Mouse (Mus musculus) frontal cortex, postnatal 14 days (tissue): ENCODE measurements at regions not wholly inside any gene's neighbourhood (a gene's known extent, or its start where the extent isn't known, plus 50 kb on each side); places are given as distances from the start of the nearest gene placed in this dataset.
A peak's percentile ranks its signal among the peaks of the same experiment; 100 is the strongest.

Experiments
- DNase-seq, 2 experiments: peaks; one replicate each; pipeline ENCODE4 v3.0.0; 2022; ENCODE audit warnings: low spot score in 2 of 2

- DNase-seq, result no peak
Observed at GRCm38 (mm10) chr9:101446316-101446715, 194.7 kb upstream of the Ppp2r3a start.

DNA sequence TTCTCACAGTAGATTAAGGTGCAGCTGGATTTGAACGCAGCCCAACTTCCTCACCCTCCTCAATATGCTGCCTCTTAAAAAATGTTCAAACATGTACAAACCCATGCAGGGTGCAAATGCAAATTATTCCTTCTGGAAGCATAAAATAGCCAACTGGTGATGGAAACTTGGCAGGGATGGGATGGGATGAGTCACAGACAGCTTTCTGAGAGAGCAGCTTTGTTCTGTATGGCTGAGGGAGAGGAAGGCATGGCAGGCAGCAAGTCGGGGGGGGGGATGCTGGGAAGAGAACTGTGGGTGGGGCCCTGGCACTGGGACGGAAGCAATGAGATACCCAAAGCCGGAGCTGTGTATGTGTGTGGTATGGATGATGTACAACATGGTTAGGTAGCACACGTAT is 194.2 kb upstream of the Ppp2r3a start:
- peak; percentile 46 to 61 for DNase-seq

DNA sequence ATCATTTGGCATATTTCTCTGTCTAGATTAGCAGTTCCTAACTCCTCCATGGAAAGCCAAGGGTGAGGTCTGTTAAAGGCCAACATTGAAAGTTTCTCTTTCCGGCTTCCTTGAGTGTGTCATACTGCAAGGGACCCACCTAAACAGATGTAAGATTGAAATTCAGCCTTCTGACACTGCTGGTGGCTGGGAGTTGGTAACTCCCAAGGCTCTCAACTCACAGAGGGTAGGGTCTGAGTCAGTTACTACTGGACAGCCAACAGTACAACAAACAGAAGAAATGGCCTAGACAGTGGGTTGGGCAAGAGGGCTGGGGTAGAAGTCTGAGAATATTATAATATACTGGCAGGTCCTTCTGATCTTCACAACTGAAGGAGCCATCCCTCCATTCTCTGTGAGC is 193.7 kb upstream of the Ppp2r3a start:
- no peak for DNase-seq

GRCm38 (mm10) chr9:101439856-101440255 is 188.3 kb upstream of the Ppp2r3a start:
- no peak for DNase-seq

- no peak for DNase-seq
Observed at GRCm38 (mm10) chr9:101438564-101439180, 187.1 kb upstream of the Ppp2r3a start.

GRCm38 (mm10) chr9:101424974-101425670 is 173.5 kb upstream of the Ppp2r3a start:
- DNase-seq, result no peak

- DNase-seq, result no peak
Observed at GRCm38 (mm10) chr9:101423041-101423440, 171.4 kb upstream of the Ppp2r3a start.

GRCm38 (mm10) chr9:101422006-101422405 is 170.4 kb upstream of the Ppp2r3a start:
- no peak for DNase-seq

DNA sequence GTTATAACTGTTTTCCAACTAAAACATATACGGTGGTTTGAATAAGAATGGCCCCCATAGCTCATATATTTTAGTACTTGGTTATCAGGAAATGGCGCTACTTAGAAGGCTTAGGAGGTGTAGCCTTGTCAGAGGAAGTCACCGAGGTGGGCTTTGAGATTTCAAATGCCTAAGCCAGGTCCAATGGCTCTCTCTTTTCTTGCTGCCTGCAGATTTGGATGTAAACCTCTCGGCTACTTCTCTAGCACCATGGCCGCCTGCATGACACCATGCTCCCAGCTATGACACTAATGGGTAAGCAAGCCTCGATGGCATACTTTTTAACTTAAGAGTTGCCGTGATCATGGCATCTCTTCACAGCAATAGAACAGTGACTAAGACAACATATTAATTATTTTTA is 169.5 kb upstream of the Ppp2r3a start:
- DNase-seq, result no peak

- no peak for DNase-seq
Observed at GRCm38 (mm10) chr9:101420181-101420580, 168.6 kb upstream of the Ppp2r3a start.

GRCm38 (mm10) chr9:101417660-101418059 is 166.1 kb upstream of the Ppp2r3a start:
- DNase-seq, result no peak

- DNase-seq, result no peak
Observed at GRCm38 (mm10) chr9:101416321-101416720, 164.7 kb upstream of the Ppp2r3a start.

- DNase-seq, result no peak
Observed at GRCm38 (mm10) chr9:101413071-101413633, 161.6 kb upstream of the Ppp2r3a start.

DNA sequence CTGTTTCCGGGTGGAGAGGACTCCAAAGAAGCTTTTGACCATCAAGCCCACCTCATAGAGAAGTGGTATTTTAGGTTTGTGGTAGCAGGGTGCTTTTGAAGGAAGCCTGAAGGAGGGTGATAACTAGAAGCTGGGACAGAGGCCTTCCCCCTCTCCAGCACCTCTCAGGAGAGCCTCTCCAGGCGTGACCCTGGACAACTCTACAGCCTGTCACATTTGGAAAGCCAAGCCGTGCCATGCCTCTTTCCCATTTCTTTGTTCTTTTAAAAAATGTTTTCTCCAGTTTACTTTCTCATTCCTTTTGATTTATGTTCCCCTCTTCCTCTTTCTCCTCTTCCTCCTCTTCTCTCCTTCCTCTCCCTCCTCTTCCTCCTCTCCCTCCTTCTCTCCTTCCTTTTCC is 160.4 kb upstream of the Ppp2r3a start:
- no peak for DNase-seq

DNA sequence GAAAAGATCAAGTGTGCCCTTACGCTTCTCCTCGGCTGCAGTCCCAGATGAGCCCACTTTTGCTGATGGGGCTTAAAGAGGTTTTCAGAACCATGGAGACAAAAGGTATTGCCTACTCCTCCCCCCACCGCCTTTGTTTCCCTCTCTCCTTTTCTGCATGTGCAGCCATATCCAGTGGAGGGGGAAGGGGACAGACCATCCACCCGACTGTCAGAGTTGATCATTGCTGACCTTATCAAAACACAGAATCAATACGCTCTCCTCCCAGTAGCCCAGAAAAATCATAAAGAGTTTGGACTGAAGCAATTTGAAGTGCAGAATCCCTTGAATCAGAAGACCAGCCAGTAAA is 159.9 kb upstream of the Ppp2r3a start:
- no peak for DNase-seq

DNA sequence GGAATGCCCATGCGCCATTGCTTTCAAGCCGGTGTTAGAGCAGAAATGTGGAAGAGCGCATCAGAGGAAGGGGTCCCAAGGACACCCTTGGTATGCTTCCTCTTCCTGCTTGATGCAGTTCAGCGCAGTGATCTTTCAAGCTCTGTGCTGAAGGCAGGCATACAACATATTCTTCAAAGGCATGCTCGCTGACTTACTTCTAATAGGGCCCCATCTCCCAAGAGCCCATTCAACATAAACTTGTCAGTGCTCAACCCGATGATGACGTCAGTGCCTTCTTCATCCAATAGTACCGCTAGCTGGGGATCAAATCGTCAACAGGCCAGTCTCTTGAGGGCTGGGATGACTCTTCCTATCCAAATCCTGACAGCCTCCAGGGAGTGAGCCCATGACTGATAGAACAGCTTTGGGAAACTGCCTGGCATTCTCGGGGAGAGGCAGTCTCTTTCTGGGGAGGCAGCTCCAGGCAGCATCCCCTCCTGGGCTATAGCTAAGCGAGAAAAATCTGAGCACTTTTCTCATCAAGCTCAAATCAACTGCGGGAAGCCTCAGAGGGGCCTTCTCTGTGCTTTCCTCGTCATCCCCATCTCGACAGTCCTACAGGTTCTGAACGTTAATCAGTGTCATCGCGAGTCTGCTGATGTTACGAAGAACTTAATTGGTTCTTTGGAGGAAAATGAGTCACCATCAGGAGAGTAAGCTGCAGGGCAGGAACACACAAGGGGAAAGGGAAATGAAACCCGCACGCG is 159.4 kb upstream of the Ppp2r3a start:
- no peak for DNase-seq

- no peak for DNase-seq
Observed at GRCm38 (mm10) chr9:101410348-101410747, 158.8 kb upstream of the Ppp2r3a start.

GRCm38 (mm10) chr9:101408116-101408515 is 156.5 kb upstream of the Ppp2r3a start:
- DNase-seq, result no peak

DNA sequence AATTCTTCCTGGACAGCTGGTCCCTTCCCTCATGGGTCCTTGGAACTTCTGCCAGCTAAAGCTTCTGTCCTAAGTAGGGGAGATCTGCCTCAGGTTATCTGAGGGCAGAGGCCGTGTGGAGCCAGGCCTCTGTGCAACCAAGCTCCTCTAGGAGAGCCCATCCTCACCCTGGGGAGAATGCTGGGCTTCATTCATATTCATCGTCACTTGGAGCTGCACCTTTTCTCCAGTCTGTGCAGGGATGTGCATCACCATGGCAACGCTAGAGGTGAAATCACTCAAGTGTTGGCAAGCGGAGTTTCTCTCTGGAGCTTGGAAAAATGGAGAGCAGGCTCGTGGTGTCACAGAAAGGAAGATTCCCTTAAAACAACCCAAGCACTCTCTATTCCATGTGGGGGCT is 155.5 kb upstream of the Ppp2r3a start:
- peak; percentile 44 to 64 for DNase-seq

- peak in 1 of 2 experiments; percentile 45 for DNase-seq
Observed at GRCm38 (mm10) chr9:101404441-101405081, 153.0 kb upstream of the Ppp2r3a start.

DNA sequence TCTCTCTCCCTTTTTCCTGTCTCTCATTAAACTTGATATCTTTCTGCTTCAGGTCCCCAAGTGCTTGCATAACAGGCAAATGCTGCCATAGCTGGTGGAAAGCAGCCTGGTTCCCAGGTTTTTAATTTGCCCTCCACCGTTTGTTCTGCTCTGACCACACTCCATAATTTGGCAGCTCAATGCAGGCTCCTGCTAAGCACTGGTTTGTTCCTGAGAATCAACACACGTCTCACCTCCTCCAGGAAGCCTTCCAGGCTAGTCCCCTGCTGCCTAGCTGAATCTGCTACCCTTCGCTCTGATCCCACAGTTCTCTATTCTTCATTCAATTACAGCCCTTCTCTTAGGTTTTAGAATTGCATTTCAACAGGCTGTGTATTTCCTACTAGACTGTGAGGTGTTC is 152.4 kb upstream of the Ppp2r3a start:
- DNase-seq, result no peak

GRCm38 (mm10) chr9:101402544-101403194 is 151.1 kb upstream of the Ppp2r3a start:
- no peak for DNase-seq
